Mouse (Mus musculus) right cerebral cortex, postnatal 25 days (tissue): ENCODE measurements around the gene Lyst.
A peak's percentile ranks its signal among the peaks of the same experiment; 100 is the strongest.

ENCODE experiments used
- DNase-seq: peaks from one replicate; pipeline ENCODE4 v3.0.0; 2022

Gene Lyst

DNA sequence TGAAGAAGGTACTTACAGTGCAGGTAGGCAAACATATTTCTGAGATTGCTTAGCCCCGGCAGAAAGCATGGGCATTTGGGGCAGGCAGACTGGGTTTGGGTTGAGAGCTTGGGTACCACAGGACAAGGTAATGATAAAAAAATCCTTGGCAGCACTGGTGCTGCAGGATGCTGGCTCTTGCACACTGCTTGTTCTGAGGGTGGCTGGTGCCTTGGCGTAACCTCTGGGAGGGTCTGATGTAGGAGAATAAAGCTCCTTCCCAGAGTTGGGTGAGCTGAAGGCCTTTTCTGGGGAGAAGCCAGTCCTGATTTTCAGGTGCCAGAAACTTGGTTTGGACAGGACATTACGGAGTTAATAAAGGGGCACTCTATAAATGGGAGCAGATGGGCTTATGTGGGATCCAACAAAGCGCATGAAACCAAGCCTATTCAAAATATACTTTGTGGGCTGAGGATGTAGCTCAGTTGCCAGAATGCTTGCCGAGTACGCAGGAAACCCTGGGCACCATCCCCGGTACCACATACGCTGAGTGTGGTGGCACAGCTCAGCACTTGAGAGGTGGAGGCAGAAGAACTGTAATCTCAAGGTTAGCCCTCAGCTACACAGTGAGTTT is 15.8 kb upstream of the Lyst start:
- peak; percentile 58 for DNase-seq

DNA sequence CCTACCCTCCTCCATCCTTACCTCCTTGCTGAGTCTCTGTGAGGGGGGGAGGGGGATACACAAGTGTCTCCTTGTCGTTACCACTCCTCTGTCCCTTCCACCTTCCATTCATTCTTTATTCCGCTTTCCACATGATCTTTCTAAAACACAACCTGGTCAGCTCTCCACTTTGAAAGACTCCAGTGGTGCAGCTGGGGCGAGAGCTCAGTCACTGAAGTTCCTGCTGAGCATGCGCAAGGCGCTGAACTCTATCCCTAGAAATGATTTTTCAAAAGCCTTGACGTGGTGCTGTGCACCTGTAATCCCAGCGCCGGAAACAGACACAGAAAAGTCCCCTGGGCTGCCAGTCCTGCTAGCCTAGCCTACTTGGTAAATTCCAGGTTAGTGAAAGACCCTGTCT is 15.1 kb upstream of the Lyst start:
- no peak for DNase-seq

DNA sequence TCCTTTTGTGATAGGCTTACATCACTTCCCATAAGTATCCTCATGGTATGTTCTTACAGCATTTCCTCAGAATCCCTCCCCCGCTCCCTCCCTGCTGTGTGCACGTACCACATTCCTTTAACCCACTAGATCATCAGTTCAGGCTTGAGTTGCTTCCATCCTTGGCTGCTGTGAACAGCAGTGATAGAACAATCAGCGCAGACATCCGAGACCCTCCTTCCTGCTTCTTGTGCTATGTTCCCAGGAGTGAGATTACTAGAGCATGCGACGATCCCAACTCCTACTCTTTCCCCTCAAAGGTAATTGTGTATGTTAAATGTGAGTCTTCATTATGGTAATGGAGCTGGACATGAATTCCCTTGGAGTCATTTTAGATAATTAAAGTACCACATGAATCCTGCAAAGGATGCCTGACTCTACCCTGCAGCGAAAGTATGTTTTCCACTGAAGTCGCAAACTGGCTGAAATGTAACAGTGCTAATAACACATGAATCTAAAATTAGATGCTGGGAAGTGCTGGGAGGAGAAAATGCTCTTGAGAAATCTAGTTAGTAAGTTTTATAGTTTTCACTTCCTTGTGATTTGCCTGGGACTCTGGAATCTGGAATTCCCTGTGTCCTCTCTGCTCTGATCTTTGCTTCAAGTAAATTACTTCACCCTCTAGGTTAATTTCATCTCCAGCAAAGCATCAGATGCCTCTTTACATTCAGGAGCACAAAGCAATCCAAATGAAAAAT is 13.6 kb upstream of the Lyst start:
- no peak for DNase-seq

DNA sequence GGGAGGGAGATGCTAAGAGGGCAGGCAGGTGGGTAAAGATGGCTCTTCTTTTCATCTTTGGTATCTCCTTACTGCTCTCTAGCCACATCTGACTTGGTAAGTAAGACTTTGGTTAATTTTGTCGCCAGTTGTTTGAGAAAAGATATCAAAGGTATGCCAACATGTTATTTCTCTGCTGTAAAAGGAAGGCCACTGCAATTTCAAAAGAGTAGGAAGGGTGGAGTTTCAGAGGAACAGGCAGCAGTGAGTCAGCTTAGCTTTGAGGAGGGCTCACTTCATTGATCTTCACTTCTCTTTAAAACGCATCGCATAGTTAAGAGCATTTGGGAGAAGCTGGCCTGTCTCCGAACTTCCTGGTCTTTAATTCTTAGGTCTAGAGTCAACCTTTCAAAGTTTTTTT is 8.2 kb upstream of the Lyst start:
- DNase-seq = no peak

DNA sequence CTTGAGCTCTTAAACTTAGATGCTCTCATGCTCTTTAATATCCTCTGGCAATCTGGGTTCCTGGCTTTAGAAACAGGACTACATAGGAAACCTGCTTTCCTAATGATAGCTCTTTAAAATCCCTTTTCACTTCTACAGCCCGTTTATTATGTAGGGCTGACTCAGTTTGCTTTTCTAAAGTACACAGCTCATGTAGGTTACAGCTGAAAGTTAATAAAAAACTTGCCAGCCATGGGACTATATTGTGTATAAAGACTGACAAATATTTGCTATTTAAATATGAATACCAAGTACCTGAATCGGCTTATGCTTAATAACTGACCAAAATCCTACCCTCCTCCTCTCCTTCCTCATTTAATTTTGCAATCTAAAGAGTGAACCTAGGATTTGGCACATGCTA is 6.7 kb upstream of the Lyst start:
- no peak for DNase-seq

DNA sequence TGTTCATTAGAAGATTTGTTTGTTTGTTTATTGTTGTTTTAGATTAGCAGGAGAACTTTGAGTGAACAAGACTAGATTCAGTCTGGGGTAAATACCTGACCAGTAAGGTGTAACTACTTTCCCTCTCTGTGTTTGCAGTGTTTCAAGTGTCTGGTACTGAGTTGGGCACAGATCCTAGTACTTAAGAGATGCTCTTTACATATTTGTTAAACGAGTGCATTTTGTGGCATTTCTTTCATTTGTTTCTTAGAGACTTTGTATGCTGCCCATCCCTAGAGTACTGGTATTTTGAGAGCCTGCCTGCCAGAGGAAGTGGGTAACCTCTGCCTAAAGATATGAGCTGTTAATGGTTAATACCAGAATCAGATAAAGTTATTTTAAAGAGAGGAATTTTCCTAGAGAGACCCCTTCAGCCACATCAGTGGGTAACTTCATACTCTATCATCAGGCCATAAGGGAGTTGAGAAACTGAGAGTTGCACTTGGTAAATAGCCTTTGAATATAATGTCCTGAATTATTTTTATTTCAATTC is 2.5 kb upstream of the Lyst start:
- no peak for DNase-seq

DNA sequence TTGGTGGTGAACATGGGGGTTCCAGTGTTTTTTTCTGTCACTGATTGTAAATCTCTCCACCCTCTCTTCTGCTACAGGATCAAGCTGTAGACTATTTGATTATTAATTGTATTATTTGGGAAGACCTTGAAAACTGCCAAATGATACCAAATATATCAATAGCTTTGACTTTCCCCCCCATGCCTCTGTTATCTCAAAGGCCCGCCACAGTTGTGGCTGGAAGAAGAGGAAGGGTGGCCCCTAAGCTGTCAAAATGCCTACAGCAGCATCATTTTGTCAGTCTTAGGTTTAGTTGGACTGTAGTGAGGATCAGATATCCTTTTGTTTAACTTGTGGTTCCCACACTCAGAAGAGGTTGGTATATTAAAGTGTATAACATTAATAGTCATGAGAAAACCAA is 1.7 kb upstream of the Lyst start:
- no peak for DNase-seq

DNA sequence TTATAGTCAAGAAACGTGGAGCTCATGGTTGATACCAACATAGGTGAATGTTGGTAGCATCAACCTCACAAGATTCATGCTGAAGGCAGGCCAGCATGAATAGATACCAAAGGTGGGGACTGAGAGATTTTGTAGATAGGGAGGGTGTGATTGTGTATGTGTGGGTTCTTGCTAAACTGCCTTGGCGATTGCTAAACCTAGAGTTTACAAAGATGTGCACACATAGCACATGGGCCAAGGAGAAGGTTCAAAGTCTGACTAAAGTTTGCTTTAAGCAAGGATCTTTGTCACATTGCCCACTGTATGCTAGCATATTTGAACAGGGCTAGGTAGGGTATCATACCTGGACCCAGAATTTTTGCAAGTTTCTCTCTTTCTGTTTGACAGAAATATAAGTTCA is 1.2 kb upstream of the Lyst start:
- no peak for DNase-seq

DNA sequence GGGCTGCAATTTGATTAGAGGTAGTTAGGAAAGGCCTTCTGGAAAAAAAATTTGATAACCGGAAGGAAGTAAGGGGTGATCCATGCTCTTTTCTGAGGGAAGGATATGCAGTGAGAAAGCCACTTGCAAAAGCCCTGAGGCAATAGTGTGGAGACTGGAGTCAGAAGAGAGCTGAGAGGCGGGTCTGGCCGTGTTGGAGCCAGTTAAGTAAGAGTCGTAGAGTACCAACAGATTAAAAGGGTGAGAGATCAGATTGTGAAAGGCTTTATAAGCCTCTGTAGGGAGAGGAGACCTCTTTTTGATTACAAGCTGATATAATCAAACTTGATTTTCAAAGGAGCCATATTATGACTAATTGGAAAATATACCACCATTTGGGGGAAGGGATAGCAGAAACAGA is 1.7 kb downstream of the Lyst start:
- DNase-seq = no peak

DNA sequence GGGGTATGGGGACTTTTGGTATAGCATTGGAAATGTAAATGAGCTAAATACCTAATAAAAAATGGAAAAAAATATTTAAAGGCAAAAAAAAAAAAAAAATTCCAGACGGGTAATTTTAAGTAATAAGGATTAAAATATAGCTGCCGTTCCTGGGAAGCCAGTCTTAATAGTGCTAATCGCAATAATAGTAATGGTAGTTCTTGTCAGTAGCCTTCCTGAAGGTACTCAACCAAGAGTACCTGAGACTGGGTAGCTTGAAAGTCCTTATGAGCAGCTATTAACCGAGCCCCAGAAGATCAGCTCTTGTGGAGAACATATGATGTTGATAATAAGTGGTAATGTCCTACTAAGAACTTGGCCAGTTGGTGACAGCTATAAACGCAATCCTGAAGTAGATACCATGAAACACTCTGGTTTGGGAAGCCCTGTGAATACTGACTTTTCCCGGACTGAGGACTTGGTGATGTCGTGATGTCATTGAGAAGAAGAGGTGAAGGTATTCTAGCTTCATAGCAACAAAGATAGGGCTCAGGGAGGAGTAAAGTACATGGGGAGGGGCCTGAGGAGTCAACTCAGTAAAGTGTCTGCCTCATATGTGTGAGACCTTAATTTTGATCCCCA is 6.3 kb downstream of the Lyst start:
- DNase-seq = no peak

DNA sequence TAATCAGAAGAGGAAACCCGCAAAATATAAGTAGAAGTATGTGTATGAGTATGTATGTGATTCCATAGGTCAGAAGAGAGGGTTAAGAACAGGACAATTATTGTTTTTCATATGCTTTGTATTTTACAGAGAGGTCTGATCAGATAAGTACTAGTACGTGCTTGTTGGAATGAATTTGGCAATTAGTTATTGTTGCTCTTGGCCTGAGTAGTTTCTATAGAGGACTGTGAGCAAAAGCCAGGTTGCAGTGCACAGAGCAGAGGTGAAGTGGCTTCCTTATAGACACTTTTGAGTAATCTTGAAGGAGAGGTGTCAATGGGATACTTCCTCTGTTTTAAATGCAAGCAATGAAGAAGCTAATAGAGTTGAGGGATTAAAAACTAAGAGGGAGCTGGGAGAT is 7.7 kb downstream of the Lyst start:
- DNase-seq = no peak

DNA sequence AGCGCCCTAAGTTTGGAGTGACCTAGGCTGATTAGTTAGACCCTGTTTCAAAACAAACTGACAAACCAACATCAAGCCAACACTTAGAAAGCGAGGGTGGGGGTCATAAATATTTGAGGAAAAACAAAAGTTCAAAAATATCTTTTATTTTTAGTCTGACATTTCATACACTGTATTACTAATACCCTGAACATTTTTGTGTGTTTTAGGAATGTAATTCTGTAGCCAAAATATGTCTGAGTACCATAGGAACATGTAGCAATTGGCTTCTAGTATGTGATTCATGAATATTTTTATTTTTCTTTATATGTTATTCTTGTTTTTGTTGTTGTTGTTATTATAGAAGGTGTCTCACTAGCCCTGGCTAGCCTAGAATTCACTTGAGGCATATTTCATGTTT is 11.2 kb downstream of the Lyst start:
- no peak for DNase-seq

DNA sequence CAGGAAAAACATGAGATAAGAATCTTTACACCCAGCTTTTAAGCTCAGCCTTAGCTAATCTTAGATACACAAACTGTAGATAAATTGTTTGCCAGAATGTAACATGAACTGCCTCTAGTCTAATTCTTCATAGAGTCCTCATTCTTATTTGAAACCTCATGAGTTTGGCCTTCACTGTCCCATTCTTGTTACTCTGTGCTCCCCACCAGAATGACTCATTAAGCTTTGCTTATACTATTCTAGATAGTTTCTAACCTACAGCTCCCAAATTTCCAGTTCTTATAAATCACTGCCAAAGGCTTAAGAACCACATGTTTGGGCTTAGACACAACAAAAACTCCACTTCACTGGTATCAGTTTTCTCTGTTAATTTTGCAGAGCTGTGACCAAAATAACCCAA is 16.0 kb downstream of the Lyst start:
- no peak for DNase-seq

DNA sequence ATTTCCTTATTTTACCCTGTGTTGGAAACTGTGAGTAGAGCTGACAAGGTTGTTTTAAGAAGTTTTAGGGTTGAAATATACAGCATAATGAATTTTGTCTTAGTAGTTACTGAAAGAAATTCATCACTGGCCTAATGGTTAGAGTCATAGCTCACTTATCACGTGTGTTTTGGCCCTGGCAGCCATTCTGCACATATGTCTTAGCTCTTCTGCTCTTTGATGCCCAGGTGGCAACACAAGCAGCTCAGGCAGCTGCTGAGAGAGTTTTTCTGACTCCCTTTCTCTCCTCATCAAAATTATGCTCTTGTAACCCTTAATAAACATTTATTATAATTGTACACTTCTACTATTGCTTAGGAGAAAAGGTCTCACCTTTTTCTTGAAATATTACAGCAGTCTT is 18.1 kb downstream of the Lyst start:
- DNase-seq = no peak

DNA sequence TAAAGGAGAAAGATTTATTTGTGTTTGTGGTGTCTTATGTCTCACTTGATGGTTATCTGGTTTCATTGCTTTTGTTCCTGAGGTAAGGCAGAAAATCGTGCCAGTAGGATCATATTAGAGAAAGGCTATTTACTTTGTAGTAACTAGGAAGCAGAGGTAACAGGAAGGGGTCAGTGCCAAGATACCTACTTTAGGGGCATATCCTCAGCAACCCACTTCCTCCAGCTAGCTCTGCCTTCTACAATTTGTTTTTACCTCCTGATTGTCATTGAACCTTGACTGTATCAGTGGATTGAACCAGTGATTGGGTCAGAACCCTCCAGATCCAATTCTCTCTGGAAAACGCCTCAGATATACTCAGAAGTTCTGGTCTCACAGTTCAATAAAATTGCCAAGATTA is 19.5 kb downstream of the Lyst start:
- no peak for DNase-seq

DNA sequence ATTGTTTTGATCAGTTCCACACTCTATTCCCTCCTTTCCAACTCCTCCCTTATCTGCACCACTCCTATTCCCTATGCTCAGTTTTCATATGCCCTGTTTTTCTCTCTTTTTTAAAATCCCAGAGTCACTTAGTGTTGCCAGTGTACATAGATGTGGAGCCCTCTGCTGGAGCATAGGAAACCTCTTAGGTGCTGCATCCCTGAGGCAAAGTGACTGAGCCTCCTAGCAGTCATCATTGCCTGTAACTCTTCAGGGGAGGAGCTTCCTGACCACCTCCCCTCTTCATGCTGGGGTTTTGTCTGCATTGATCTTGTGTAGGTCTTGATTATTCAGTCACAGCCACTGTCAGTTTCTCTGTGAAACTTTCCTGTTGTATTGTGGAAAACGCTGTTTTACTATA is 22.7 kb downstream of the Lyst start:
- DNase-seq = no peak

DNA sequence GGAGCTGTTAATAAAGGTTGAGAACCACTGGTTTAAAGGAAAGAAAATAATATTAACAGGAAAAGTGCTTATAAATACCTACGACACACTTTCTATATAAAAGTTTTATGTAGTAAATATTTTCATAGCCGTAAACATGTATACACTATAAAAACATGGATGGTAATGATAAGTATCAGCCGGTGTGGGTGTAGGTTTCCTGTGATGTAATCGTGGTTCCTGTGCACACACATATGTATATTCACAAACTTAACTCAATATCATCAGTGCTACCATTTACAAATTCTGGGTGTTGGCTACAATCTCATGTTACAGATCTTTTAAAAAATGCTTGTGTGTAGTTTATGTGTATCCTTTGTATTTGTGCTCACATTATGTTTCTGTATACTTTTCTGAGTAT is 24.0 kb downstream of the Lyst start:
- DNase-seq = no peak

DNA sequence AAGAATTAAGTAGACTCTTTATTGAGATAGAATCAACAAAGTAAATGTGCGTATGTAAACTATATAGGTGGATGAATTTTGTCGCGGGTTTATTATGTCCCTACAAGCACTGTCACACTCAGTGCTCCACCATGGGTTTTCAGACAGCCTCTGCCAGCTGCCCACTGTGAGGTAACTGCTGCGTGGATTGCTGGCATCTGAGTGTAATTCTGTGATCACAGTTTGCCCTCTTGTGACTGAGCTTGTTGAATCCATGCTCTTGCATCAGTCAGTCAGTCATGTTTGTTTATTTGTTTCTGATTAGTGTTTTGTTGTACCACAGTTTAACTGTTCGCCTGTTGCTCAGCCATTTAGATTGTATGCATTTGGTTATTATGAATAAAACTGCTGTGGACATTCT is 31.3 kb downstream of the Lyst start:
- DNase-seq = no peak

DNA sequence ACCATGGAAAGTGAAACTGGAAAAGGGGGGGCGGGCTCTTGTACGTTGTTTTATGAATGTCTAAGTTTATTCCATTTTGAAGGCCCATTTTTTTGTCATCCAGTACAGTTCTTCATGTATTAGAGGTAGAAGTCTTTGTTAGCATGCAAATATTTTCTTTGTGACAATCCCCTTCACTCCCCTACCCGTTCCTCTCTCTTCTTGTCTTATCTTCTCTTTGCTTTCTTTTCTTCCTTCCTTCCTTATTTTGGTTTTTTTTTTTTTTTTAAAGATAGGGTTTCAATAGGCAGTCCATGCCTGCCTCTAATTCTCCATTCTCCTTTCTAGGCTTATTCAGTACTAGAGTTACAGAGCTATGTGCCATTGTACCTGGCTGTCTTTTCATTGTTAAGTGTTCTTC is 32.4 kb downstream of the Lyst start:
- no peak for DNase-seq

DNA sequence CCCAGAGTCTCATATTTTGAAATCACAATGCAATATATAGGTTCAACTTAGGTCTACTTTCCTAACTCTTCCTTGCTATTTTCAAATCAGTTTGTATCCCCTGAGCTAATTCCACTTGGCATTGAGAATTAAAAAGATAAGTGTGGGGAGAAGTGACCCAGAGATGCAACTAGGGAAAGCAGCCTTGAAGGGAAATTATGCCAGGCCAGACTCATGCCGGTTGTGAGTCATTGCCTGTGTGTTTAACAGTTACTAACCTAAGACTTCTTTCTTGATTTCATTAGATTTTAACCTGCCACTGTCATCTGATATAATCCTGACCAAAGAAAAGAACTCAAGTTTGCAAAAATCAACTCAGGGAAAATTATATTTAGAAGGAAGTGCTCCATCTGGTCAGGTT is 43.5 kb downstream of the Lyst start:
- no peak for DNase-seq

DNA sequence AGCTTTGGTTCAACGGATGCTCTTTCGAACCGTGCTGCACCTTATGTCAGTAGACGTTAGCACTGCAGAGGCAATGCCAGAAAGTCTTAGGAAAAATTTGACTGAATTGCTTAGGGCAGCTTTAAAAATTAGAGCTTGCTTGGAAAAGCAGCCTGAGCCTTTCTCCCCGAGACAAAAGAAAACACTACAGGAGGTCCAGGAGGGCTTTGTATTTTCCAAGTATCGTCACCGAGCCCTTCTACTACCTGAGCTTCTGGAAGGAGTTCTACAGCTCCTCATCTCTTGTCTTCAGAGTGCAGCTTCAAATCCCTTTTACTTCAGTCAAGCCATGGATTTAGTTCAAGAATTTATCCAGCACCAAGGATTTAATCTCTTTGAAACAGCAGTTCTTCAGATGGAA is 44.5 kb downstream of the Lyst start:
- no peak for DNase-seq

DNA sequence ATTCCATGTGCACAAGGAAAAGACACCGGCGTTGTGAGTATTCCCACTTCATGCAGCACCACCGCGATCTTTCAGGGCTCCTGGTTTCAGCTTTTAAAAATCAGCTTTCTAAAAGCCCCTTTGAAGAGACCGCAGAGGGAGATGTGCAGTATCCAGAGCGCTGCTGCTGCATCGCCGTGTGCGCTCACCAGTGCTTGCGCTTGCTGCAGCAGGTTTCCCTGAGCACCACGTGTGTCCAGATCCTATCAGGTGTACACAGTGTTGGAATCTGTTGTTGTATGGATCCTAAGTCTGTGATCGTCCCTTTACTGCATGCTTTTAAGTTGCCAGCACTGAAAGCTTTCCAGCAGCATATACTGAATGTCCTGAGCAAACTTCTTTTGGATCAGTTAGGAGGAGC is 45.0 kb downstream of the Lyst start:
- DNase-seq = no peak

DNA sequence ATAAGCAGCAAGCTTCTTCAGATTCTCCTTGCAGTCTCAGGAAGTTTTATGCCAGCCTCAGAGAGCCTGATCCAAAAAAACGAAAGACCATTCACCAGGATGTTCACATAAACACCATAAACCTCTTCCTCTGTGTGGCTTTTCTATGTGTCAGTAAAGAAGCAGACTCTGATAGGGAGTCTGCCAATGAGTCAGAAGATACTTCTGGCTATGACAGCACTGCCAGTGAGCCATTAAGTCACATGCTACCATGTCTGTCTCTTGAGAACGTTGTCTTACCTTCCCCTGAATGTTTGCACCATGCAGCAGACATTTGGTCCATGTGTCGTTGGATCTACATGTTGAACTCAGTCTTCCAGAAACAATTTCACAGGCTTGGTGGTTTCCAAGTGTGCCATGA is 47.4 kb downstream of the Lyst start:
- DNase-seq = no peak

DNA sequence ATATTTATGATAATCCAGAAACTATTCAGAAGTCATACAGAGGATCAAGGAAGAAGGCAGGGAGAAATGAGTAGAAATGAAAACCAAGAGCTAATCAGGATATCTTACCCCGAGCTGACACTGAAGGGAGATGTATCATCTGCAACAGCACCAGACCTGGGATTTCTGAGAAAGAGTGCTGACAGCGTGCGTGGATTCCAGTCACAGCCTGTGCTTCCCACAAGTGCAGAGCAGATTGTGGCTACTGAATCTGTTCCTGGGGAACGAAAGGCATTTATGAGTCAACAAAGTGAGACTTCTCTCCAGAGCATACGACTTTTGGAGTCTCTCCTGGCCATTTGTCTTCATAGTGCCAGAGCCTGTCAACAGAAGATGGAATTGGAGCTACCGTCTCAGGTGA is 47.8 kb downstream of the Lyst start:
- DNase-seq = no peak

DNA sequence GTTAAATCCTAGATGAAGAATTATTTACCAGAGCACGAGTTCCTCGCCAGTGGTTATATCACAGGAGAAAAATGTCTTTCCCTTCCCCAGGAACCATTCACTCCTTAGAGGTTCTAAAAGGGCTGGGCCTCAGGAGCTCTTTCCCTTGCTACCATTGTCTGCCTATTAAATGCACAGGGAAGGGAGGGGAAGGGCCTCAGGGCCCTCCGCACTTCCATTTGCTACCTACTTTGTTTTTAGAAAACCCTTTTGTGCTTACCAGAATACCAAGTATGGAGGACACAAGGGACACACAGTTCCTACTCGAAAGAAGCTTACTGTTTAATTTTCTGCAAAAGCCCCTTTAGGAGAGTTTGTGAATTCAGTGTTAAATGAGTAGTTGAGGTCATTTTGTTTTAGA is 48.5 kb downstream of the Lyst start:
- no peak for DNase-seq
